Mouse (Mus musculus): ENCODE measurements around the gene Awat1. TPM values are rescaled to one million over a fixed set of nuclear protein-coding genes. Genes with fewer than 3 reads are reported as not detected.

The Awat1 gene
- not detected in 2 replicates for polyA plus RNA-seq (2012; rRNA removed)

GRCm38 (mm10) chrX:100571951-100572350, at the start of gene Awat1:
Awat1 (plus strand) TSS chrX:100572251.
- 81% methylated on average over 1 of the region's 1 CpGs for WGBS
- DNase-seq (ENCODE audit: low read depth, low spot score), result no peak

DNA sequence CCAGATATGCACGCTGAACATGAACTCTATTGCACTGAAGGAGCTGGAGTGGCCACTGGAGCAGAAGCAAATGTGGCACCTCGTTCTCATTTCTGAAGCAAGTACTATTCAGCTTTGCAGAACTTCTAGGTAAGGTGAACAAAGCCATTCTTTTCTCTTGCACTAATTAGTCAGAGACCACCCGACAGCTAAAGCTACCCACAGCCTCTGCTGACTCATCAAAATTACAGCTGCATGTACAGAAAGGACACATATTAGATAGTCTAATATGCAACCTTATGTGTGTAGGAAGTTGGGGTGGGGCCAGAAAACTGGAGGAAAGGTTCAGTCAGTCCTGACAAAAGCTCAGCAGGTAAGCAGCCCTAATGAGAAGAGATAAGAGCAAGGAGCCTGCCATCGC, 47.6 kb upstream of the Awat1 start, which contains the start of gene Dgat2l6:
Gene Dgat2l6 (plus strand): TSS at position 368 of the 400 bp plus-strand sequence.
- 80% methylated on average over 4 of the region's 4 CpGs for WGBS

GRCm38 (mm10) chrX:100556026-100556425, 16.0 kb upstream of the Awat1 start:
- no peak for DNase-seq (ENCODE audit: low read depth, low spot score)
- WGBS, result 77% methylated on average over 3 of the region's 3 CpGs

More for the DNA sequence above, 47.6 kb upstream of the Awat1 start, which contains the start of gene Dgat2l6:
- no peak for DNase-seq (ENCODE audit: low read depth, low spot score)

- 80% methylated on average over 3 of the region's 3 CpGs for WGBS
- no peak for DNase-seq (ENCODE audit: low read depth, low spot score)
These were observed 6.4 kb upstream of the Awat1 start for GRCm38 (mm10) chrX:100565696-100566095.

- 32% methylated on average over 4 of the region's 4 CpGs for WGBS
- no peak for DNase-seq (ENCODE audit: low read depth, low spot score)
These were observed 22.7 kb downstream of the Awat1 start, which contains the start of gene P2ry4 for GRCm38 (mm10) chrX:100594791-100595190. P2ry4 (minus strand) TSS chrX:100594869.

DNA sequence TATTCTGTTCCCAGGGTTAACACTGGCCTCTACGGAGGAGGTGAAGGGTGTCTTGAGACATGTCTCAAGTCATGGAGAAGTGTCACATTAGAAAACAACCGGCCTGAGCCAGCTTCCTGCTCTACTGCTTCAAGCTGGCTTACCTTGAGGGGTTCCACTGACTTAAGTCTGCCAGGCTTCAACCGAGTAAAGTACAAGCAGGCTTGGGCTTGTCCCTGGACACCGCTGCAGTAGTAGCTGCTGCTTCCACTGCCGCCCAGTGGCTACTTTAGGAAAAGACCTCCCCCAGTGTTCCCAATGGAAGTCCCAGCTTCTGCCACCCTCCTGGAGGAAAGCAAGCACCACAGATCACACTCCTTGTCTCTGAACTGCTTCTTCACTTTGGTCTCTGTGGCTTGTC, 25.4 kb downstream of the Awat1 start:
- WGBS, result 23% methylated on average over 5 of the region's 5 CpGs
- no peak for DNase-seq (ENCODE audit: low read depth, low spot score)

DNA sequence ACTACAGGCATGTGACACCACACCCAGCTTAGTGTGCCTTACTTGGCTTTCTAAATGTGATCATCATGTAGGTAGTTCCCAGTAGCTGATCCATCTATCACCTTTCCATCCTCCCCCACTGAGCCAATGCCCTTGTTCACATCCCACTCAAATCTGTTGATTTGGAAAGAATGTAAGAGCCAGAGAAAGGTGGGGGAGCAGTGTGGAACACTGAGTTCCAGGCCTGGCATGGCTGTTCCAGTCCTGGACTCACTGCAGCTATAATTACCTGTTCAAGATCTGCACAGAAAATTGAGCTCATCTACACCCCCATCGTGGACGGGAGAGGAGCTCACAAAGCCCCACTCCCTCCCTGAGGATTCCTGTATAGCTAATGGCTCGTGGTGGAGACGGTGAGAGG, 27.7 kb downstream of the Awat1 start:
- DNase-seq (ENCODE audit: low read depth, low spot score), result no peak
- WGBS, result 67% methylated on average over 4 of the region's 4 CpGs

GRCm38 (mm10) chrX:100605314-100605713, 33.3 kb downstream of the Awat1 start, which contains the start of gene Arr3:
Arr3 (plus strand) TSS chrX:100605497.
- no peak for DNase-seq (ENCODE audit: low read depth, low spot score)
- WGBS, result 84% methylated on average over 1 of the region's 1 CpGs

- no peak for DNase-seq (ENCODE audit: low read depth, low spot score)
- WGBS, result 45% methylated on average over 3 of the region's 3 CpGs
These were observed 46.4 kb downstream of the Awat1 start for GRCm38 (mm10) chrX:100618488-100618887.

GRCm38 (mm10) chrX:100621366-100621765, 49.3 kb downstream of the Awat1 start:
- DNase-seq (ENCODE audit: low read depth, low spot score), result no peak
- WGBS, result 48% methylated on average over 2 of the region's 2 CpGs

- no peak for DNase-seq (ENCODE audit: low read depth, low spot score)
- WGBS, result 85% methylated on average over 4 of the region's 4 CpGs
These were observed 52.2 kb downstream of the Awat1 start for GRCm38 (mm10) chrX:100624242-100624641.

GRCm38 (mm10) chrX:100625146-100625545, 53.1 kb downstream of the Awat1 start:
- WGBS, result 29% methylated on average over 7 of the region's 7 CpGs
- no peak for DNase-seq (ENCODE audit: low read depth, low spot score)

DNA sequence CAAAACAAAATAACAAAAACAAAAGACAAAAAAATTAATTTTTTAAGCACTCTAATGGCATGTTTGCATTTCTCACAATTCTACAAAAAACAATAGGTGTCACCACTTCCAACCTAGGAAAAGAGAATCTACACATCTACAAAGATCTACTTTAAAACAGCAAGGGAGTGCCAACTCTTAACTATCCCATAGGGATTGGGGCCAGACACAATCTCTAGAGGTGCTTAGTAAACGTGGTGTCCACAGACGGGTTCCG, 53.4 kb downstream of the Awat1 start, which contains the start of gene Kif4:
Gene Kif4 (plus strand): TSS at position 192 of the 256 bp plus-strand sequence.
- 19% methylated on average over 3 of the region's 3 CpGs for WGBS
- DNase-seq (ENCODE audit: low read depth, low spot score), result no peak

GRCm38 (mm10) chrX:100625802-100626793, 54.0 kb downstream of the Awat1 start, which contains the start of gene Pdzd11:
Pdzd11 (minus strand) TSS chrX:100626568.
- DNase-seq (ENCODE audit: low read depth, low spot score), result peak; percentile 80
- 18% methylated on average over 62 of the region's 62 CpGs for WGBS

Other genes starting within 250 kb of the Awat1 start
- gene Otud6a, start 143.2 kb upstream of the Awat1 start, polyA plus RNA-seq (2012; rRNA removed), result not detected in 2 replicates
- 0.59 and 0.72 TPM in 2 replicates for gene Awat2, start 129.5 kb upstream of the Awat1 start, polyA plus RNA-seq (2012; rRNA removed)
- gene Igbp1, start 78.0 kb upstream of the Awat1 start, polyA plus RNA-seq (2012; rRNA removed), result 27.2 and 32.9 TPM in 2 replicates
- not detected in 2 replicates for gene Dgat2l6, start 47.4 kb upstream of the Awat1 start, polyA plus RNA-seq (2012; rRNA removed)
- 4.1 and 10.4 TPM in 2 replicates for gene P2ry4, start 22.6 kb downstream of the Awat1 start, polyA plus RNA-seq (2012; rRNA removed)
- not detected in 2 replicates for gene Arr3, start 33.2 kb downstream of the Awat1 start, polyA plus RNA-seq (2012; rRNA removed)
- 3.1 and 3.9 TPM in 2 replicates for gene Kif4, start 53.5 kb downstream of the Awat1 start, polyA plus RNA-seq (2012; rRNA removed)
- gene Pdzd11, start 54.3 kb downstream of the Awat1 start, polyA plus RNA-seq (2012; rRNA removed), result 24.8 and 30.5 TPM in 2 replicates
- 9.7 and 42.6 TPM in 2 replicates for gene Gdpd2, start 157.6 kb downstream of the Awat1 start, polyA plus RNA-seq (2012; rRNA removed)
- 24.1 and 52.2 TPM in 2 replicates for gene Dlg3, start 195.5 kb downstream of the Awat1 start, polyA plus RNA-seq (2012; rRNA removed)